Mouse (Mus musculus) layer of hippocampus, adult 11-12 months (tissue): ENCODE data around the gene Gpr152.
A peak's percentile ranks its signal among the peaks of the same experiment; 100 is the strongest.

ENCODE experiments used
- DNase-seq: peaks from one replicate; pipeline ENCODE4 v3.0.0; 2022; ENCODE audit warnings: low spot score

Gene Gpr152

DNA sequence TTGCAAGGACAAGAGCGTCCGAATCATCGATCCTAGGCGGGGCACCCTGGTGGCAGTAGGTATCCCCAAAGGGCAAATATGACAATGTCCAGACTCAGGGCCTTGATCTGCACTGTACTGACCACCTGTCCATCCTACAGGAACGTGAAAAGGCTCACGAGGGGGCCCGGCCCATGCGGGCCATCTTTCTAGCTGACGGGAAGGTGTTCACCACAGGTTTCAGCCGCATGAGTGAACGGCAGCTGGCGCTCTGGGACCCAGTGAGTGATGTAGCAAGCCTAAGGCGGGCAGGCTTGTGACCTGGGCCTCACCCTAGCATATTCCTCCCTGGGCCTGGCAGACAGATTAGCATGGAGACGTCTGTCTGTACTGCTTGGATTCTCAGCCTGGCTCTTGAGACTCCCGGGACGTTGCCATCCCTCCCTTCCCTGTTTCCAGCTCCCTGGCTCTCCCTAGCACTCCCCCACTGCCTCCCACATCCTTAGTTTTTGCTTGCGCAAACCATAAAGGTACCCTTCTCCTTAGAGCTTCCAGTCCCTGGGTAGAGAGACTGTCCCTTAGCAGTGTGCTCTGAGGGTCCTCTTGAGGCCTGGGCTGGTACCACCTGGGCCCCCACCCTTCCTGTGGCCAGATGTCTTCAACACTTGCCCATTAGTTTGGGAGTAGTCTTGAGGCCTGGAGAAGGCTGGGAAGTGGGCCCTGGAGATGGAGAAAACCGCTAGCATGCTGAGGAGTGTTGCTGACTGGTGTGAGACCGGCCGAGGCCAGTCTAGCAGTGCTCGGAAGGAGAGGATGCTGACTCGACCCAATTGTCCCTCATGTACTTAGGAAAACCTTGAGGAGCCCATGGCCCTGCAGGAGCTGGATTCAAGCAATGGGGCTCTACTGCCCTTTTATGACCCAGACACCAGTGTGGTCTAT, 11.2 kb downstream of the Gpr152 start:
- no peak for DNase-seq

DNA sequence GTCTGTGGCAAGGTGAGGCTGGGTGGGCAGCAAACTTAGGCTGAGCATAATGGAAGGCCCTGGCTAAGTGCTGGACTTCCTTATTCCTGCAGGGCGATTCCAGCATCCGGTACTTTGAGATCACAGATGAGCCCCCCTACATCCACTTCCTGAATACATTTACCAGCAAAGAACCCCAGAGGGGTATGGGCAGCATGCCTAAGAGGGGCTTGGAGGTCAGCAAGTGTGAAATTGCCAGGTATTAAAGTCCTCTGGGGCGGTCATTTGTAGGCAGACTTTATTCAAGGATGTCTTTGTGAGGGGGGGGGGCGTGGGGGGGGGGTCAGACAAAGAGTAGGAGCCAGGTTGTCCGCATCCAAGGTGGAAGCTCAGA, 11.9 kb downstream of the Gpr152 start:
- no peak for DNase-seq

DNA sequence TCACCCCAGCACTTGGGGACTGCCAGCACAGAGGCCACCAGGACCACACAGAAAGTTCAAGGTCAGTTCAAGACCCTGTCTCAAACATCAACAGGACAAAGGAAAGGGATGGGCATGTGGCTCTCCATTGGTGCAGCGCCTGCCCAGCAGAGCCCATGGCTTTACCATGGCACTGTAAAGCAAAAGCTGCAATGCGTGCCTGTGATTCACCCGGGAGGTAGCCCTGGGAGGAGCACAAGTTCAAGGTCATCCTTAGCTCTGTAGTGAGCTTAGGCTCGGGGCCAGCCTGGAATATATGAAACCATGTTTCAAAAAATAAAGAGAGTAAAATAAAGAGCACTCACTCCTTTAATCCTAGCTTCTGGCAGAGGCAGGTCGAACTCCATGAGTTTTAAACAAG, 12.3 kb downstream of the Gpr152 start:
- DNase-seq: no peak

DNA sequence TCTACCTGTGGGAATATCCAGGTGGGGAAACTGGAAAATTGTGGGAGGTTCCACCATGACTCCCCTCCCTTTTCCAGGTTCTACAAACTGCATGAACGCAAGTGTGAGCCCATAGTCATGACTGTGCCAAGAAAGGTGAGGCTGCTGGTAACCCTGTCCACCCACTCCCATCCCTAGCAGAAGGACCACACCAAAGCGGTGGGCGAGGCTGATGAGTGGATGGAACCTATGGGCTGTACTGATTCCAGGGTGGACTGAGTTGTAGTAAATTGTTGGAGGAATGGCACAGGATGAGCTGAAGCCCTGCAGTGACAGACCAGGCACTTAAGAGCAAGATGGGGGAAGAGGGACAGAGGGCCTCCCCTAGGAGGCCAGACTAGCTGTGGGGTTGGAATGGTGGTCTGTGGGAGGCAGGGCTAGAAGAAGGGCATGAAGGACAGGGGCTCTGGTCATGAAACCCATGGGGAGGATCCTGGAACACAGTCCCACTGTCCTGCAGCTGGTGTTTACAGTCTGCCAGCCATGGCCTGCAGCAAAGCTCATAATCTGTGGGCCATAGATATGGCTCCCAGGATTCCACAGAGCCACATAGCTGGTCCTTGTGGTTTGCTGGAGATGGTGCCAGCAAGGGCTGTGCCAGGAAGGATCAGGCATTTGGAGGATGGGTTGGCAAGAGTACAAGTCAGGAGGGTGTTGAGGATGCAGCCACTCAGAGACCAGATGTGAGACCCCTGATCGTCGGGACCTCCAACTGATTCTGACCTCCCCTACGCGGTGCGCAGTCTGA, 13.1 kb downstream of the Gpr152 start:
- DNase-seq: no peak

DNA sequence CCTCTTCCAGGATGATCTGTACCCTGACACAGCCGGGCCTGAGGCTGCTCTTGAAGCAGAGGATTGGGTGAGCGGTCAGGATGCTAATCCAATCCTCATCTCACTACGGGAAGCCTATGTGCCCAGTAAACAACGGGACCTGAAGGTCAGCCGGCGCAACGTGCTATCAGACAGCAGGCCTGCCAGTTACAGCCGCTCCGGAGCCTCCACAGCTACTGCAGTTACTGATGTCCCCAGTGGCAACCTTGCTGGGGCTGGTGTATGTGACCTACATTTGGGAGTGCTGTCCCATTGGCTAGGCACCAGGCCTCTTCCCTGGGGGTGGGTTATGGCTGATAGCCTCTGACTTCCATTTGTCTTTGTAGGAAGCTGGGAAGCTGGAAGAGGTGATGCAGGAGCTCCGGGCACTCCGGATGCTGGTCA, 13.7 kb downstream of the Gpr152 start, which contains the start of gene Ptprcap:
Ptprcap (plus strand) TSS at position 373 of the 423 bp plus-strand sequence.
- DNase-seq: no peak

DNA sequence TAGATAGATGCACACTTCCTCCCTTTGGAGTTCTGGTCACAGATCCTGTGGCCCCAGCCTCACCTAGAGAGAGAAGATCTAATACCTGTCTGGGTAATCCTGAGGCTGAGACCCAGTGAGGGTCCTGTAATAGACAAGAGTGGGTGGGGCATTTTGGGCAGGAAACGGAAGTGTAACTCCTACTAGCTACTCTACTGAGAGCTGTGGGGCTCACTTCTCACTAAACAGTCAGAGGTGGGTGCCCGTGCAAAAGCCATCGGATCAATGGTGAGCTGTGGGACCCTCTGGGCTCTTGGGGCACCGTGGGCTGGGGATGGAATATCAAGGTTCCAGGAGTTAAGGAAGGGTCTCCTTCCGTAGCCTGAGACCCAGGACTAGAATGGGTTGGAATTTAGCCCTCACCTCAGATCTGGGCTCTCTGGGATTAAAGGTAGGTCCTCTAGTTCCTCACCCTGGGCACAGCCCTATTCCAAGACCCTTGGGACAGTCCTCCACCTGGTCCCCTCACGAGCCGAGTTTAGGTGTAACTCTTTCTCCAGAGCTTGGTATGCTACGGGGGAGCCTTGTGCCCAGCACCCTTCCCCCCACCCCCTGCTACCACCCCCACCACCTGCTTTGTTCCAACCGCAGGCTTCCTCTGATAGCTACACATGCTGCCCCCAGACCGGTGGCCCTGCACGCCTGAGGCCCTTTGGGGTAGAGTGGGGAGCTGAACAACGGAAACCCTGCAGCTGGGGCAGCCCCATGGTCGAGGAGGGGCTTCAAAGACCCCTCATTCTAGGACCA, 15.0 kb downstream of the Gpr152 start:
- DNase-seq: no peak

DNA sequence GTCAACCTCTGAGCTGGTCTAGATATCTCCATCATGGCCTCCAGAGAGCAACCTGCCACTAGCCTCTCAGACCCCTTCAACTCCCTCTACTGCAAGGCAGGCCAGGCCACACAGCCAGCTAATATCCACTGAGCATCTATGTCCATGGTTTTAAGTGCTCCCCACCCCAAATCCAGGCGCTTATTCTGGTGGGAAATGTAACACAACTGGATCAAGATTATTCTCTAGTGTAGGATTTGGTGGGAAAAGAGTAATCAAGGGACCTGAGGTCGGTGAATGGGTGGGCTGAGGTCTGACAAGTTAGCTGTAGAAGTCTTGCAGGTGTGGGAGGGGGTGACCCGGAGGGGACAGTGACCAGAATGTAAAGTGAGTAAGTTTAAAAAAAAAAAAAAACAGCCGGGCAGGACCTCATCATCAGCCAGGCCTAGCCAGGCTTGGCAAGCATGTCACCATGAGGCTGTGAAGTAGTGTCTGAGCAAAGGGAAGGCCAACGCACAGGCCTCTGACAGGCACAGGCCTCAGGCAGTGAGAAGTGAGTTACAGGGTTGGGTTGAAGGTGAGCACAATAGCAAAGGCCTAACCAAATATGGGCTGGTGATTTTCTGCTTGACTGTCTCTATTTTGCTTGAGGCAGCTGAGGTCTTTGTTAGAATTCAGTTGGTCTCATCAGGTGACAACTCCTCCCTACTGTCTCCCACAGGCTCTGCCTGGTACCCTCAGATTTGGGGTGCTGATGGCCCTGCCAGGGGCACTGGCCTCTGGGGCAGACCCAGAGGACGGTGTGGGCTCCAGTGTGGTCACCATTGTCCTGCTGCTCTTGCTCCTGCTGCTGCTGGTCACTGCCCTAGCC, 15.9 kb downstream of the Gpr152 start:
- DNase-seq: no peak

DNA sequence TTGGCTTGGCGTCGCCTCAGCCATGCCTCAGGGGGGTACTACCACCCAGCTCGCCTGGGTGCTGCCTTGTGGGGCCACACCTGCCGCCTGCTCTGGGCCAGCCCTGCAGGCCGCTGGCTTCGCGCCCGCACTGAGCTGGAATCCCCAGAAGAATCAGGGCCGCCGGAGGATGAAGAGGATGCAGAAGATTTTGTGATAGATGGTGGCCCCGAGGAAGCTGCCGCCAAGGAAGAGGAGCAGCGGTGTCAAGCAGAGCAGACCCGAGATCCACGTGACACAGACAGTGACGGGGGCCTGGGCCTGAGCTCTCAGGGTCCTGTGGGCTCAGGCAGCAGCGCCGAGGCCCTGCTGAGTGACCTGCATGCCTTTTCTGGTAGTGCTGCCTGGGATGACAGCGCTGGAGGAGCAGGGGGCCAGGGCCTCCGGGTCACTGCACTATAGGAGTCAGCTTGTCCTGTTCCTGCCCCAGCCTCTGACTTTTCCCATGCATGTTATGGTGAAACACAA, 16.5 kb downstream of the Gpr152 start:
- no peak for DNase-seq

DNA sequence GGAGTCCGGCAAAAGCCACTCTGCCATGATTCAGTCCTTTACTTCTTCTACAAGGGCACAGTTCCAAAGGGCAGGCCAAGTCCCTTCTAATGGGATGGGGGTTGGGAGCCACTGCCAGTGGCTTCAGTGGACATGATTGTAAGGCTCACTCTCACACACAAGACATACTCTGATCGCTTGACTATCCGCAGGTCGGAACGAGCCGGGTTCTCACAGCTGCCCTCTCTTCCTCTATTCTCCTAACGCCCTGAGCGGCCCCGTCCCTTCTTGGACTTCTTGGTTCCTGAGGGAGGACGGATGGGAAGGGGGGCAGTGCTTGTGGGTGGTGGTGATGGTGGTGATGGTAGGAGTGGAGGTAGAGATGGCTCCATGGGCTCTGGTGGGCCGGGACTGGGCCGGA, 17.2 kb downstream of the Gpr152 start:
- no peak for DNase-seq

DNA sequence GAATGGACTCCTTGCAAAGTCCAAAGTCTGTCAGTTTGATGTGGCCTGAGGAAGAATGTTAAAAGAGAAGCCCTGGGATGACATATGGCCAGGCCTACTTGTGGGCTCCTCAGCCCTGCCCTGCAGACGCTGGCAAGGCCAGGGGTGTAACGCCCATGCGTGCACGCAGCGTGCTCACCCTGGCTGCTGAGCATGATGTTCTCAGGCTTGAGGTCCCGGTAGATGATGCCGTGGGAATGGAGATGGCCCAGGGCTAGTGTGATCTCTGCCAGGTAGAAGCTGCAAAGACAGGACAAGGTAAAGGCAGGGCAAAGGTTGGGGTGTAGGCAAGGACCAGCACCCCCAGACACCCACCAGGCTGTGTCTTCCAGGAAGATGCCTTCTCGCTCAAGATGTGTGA, 19.5 kb downstream of the Gpr152 start:
- no peak for DNase-seq

DNA sequence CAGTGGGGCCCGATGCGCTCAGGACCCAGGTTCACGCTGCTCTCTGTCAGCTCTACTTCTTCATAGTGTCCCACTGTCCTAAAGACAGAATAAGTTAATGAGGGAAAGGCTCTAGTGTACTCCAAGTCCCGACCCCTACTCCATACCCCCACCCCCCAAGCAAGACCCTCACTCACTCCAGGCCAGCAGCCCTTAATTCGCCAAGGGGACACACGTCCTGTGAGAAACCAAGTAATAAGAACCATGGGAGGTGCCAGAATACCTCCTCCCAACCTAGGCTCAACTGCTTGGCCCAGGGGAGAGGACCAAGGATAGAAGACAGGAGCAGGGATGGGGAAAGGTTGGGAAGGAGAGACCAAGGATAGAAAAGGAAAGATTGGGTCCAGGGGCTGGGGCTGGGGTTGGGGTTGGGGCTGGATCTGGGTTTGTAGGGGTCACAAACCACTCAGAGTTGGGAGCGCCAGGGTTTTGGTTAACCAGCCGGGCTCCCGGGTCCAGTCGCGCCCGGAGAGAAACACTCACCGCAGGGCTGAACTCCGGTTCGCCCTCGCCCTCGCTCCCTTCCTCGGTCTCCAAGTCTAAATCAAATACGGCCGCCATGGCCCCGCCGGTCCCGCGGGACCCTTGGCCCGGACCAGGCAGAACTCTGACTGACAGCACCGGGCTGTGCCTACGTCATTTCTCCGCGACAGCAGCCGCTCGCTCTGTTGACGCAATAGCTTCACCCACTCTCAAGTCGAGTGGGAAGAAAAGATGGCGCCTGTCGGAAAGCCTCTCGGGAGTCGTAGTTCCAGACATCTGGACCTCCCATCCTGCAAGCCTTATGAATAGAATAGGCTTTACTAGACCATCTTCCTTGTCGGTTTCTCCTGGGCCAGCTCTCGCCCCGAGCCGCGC, 23.3 kb downstream of the Gpr152 start, which contains the start of gene Rps6kb2:
Rps6kb2 (minus strand) TSS at position 709 of the 897 bp plus-strand sequence.
- peak; percentile 98 for DNase-seq

DNA sequence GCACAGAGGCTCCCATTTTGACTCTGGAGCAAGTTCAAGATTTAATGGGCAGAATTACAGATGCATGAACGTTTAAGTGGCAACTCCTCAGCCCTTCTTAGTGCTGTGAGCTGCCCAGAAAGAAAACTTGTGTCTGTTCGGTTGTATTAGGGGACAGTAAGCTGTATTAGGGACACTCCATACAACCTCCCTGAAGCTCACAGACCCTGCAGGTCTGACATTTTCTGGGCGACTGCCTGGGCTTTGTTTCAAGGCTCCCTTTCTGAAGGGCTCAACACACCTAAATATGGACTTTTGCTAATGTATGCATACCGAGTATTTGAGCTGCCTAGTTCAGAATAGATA, 23.9 kb downstream of the Gpr152 start:
- no peak for DNase-seq

DNA sequence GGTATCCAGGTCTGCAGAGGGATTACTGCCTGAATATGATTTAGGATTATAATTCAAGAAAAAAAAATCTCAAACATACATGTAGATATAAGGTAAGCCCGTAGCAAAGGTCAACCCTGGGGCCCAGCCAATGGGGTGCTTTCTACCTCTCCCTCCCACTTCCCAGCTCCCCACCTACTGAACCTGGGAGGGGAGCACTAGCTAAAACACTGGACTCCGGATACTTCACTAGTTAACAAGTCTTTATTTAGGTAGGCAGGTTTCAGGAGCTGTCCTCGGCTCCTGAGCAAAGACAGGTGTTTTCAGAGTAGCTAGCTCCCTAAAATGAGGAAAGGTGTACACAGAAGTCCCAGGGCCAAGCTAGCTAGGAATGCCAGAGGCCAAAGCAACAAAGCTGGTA, 24.5 kb downstream of the Gpr152 start:
- DNase-seq: no peak

DNA sequence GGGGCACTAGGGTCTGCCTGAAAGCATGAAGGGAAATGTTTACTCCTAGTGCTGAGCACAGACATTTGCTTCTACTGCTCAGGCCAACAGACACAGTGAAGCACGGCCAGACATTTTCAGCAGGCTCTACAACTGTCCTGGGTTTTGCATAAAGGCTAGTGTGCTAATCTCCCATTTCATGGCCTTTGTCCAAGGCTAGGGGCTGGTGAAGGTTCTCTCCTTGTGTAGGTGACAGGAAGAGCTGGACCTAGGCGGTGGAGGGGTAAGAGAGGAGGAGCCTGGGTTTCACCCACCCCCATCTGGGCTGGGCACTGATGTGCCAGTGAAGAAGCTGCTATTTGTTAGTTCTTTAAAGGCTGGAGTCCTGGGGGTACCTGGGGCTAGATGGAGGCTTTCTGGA, 25.1 kb downstream of the Gpr152 start:
- no peak for DNase-seq

DNA sequence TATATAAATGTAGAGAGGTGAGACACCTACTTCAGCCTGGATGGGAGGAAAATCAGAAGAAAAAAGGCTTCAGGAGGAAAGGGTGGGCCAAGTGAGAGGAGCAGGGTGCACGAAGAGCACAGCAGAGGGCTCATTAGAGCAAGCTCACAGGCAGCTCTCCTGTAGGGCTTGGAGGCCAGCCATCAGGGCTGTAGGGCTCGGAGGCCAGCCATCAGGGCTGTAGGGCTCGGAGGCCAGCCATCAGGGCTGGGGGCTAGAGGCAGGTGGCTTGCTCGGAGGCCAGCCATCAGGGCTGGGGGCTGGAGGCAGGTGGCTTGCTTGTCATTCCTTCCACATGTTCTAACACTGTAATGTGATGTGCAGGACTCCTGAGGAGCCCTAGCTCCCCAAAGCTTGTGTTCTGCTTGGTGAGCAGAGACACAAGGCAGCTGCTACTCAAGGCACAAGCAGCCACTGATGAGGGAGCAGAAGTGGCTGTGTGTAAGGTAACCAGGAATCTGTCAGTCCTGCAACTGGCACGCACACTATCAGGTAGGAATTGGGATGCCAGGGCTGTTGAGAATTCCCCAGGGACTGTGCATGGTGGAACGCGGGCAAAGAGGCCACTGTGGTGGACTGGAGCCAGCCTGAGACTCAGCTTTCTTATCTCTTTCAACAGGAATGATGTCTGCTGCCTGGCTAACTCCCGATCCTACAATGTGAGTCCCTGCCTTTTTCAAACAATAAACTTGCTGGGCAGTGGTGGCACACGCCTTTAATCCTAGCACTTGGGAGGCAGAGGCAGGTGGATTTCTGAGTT, 27.3 kb downstream of the Gpr152 start:
- DNase-seq: no peak

DNA sequence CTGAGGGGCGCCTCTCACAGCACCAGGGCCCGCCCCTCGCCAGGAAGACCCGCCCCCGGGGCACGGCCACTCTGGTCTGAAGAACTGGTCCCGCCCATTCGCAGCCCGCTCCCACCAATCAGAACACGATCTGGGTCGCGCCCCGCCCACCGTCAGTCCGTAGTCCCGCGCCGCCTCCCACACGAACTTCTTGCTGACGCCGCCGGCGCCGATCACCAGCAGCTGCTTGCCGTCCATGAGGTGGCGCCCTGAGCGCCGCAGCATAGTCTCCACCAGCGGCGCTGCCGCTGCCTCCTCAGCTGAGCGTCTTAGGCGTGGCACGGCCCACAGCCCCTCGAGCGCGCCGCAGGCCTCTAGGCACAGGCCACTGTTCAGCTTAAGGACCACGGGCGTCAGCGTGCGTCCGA, 29.8 kb downstream of the Gpr152 start:
- peak; percentile 99 for DNase-seq

DNA sequence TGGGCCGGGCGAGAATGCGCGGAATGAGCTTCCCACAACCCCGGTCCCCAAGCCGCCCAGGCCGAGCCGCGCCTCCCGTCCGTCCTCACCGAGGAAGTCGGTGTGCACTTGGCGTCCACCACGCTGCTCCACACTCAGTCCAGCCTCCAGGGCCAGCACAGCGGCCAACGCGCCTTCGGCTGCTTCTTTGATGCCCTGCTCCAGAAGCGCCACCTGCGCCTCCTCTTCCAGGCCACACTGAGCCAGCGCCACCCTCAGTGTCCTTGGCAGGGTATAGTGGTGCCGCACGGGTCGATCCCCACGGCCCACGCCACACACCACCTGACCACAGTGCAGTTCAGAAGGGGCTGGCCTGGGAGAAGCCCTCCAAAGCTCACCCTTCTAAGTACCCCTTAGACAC, 30.2 kb downstream of the Gpr152 start:
- DNase-seq: no peak

DNA sequence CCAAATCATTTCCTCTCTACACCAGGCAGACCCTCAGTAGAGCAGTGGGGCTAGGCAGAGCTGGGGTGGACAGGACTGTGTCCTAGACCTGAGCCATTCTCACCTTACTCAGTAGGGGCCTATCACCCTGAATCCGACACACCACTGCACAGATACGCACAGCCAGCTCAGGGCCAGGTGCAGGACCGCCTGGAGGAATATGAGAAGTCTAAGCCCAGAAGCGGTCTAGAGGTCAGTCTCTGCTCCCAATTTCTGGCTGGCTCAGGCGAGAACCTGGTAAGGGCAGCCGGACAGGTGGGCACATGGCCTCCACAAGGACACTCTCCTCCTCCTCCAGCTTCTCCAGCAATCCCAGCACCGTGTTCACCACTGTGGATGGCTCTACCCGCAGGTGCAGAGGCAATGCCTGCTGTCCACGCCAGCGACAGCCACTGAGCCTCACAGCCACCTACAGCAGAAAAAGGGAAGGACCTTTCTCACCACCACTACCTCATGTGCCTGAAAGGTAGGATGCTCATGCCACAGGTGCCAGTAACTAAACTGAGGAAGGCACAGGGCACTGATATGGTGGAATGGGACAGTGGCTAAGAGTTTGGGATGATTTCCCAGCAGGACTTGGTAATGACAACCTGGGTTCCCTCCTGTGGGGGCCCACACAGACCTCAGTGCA, 31.3 kb downstream of the Gpr152 start:
- no peak for DNase-seq
